Mouse (Mus musculus): ENCODE measurements around the gene Olfr94.
"Not testable (repeated sequence)": the region's sequence is repeated elsewhere in the genome, so short reads cannot be mapped to it uniquely, and the experiment has no call there.

Olfr94 gene

GRCm38 (mm10) chr17:37200894-37201293 is at the start of gene Olfr94:
TSS of gene Olfr94 (minus strand) at chr17:37200994.
- DNase-seq (ENCODE audit: low spot score in 2 of 2), result no peak

- DNase-seq (ENCODE audit: low spot score in 2 of 2), result no peak
These were observed 49.8 kb upstream of the Olfr94 start for GRCm38 (mm10) chr17:37250544-37250943.

- no peak for DNase-seq (ENCODE audit: low spot score in 2 of 2)
These were observed 48.7 kb upstream of the Olfr94 start for GRCm38 (mm10) chr17:37249460-37249859.

GRCm38 (mm10) chr17:37246715-37247114 is 45.9 kb upstream of the Olfr94 start:
- peak; percentile 6 to 26 for DNase-seq (ENCODE audit: low spot score in 2 of 2)

DNA sequence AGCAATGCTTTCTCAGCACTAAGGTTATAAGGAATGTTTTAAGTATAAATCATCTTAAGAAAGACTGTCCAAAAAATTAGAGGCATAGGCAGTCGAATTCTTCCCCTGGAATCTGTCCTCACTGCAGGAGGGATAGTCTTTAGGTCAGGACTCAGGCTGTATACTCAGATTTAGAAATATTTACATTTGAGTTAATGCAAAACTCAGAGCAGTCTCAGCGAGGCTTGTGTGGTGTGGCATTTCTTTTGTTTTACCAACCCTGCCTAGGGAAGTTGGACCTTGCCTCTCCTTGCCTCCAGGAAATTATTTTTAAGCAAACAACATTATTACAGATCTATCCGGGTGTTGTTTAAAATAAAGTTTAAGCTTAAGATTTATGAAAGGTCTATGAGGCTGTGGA is 41.4 kb upstream of the Olfr94 start:
- no peak for DNase-seq (ENCODE audit: low spot score in 2 of 2)

- DNase-seq (ENCODE audit: low spot score in 2 of 2), result not testable (repeated sequence)
These were observed 36.4 kb upstream of the Olfr94 start, which contains the start of gene Olfr97 for GRCm38 (mm10) chr17:37237230-37237629. TSS of gene Olfr97 (minus strand) at chr17:37237330.

DNA sequence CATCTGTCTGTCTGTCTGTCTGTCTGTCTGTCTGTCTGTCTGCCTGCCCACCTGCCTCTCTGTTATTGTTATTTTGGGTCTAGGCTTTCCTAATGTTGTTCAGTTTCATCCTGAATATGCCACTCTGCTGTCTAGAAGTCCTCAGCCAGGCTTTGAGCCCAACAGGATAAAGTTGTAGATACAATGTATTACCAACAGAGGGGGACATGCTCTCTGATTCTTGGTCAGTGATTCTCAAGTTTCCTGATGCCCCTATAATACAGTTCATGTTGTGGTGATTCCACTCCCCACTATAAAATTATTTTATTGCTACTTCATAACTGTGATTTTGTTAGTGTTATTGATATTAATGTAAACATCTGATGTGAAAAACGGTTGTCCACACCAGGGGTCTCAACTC is 21.1 kb upstream of the Olfr94 start:
- no peak for DNase-seq (ENCODE audit: low spot score in 2 of 2)

- DNase-seq (ENCODE audit: low spot score in 2 of 2), result no peak
These were observed 19.1 kb upstream of the Olfr94 start, which contains the start of gene Olfr96 for GRCm38 (mm10) chr17:37219846-37220245. TSS of gene Olfr96 (plus strand) at chr17:37220146.

DNA sequence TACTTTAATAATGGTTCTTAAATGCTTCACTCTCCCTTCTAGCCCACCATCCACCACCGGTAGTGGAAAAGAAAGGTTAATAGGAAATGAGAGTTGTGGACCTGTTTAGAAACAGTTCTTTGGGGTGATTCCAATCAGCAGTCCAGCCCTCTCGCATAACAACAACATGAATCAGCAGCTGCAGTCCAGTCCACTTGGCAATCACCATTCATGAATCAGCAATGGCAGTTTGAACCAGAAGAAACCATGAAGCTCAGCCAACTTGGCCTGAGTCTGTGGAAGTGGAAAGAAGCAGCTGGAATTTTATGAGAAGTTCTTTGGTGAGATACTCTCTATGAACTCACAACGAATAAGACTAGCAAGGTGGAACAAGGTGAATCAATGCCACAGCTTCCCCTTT is 17.7 kb upstream of the Olfr94 start:
- no peak for DNase-seq (ENCODE audit: low spot score in 2 of 2)

GRCm38 (mm10) chr17:37213018-37213417 is 12.2 kb upstream of the Olfr94 start, which contains the start of gene Olfr95:
TSS of gene Olfr95 (minus strand) at chr17:37213118.
- no peak for DNase-seq (ENCODE audit: low spot score in 2 of 2)

GRCm38 (mm10) chr17:37210884-37211768 is 10.3 kb upstream of the Olfr94 start:
- no peak for DNase-seq (ENCODE audit: low spot score in 2 of 2)

GRCm38 (mm10) chr17:37203917-37204236 is 3.1 kb upstream of the Olfr94 start:
- DNase-seq (ENCODE audit: low spot score in 2 of 2), result no peak

GRCm38 (mm10) chr17:37203206-37203916 is 2.6 kb upstream of the Olfr94 start:
- DNase-seq (ENCODE audit: low spot score in 2 of 2), result peak; percentile 84

GRCm38 (mm10) chr17:37196845-37197724 is 3.7 kb downstream of the Olfr94 start:
- DNase-seq (ENCODE audit: low spot score in 2 of 2), result peak in 1 of 2 experiments; percentile 22

DNA sequence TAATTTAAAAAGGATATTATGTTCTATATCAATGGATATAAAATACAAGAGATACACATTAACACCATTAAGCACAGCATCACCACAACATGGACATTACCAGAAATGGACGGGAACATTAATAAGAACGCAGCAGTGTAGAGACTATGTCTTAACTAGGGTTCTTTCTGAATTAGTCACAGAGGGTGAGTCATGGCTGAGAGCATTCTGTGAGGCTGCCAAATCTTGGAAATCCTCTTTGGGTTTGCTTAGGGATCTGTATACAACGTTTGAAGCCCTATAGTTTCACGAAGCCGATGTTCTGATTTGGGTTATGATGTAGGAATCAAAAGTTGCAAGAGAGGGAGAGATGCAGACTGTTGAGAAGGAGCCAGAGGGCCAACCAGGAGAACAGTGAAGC is 6.0 kb downstream of the Olfr94 start:
- no peak for DNase-seq (ENCODE audit: low spot score in 2 of 2)

GRCm38 (mm10) chr17:37193656-37194055 is 7.1 kb downstream of the Olfr94 start, which contains the start of gene Ubd:
TSS of gene Ubd (plus strand) at chr17:37193892.
- DNase-seq (ENCODE audit: low spot score in 2 of 2), result no peak

- no peak for DNase-seq (ENCODE audit: low spot score in 2 of 2)
These were observed 7.8 kb downstream of the Olfr94 start for GRCm38 (mm10) chr17:37193032-37193431.

GRCm38 (mm10) chr17:37190711-37191110 is 10.1 kb downstream of the Olfr94 start:
- DNase-seq (ENCODE audit: low spot score in 2 of 2), result no peak

DNA sequence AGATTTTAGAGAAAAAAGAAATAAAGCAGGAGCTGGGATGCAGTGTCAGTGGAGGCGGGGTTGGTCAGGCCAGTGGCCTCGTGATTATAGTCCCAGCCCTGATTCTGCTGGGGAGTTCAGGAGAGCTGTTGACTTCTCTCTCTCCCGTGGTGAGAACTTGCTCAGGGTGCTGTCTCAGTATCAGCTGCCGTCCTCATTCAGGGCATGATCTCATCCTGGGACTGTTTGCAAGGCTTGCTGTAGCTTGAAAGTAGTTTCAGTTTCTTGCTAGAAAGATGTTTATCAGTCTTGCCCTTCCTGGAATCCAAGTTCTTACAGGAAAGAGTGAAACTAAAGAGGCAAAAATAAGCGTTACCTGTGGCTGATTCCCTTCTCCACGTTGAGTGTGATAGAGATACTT is 15.3 kb downstream of the Olfr94 start:
- no peak for DNase-seq (ENCODE audit: low spot score in 2 of 2)

DNA sequence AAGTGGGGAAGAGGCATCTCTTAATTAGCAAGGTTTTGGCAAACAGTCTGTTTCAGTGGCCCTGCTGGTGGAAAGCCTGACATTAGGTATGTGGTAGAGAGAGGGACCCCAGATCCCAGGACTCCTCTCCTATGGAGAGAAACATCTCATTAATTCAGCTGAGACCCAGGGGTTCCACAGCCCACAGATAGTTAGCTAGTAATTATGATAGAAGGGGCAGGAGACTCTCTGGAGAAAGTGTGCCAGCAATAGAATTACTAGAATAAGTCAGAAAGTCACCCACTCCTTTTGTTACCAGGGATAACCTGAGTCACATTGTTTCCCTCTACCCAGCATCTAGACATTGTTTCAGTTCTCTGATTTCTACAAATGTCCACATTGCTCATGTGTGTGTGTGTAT is 39.4 kb downstream of the Olfr94 start, which contains the start of gene Olfr93:
Gene Olfr93, minus strand, starts transcription at position 101 of the 400 bp plus-strand sequence.
- DNase-seq (ENCODE audit: low spot score in 2 of 2), result no peak

Measured in frontal cortex, postnatal 25 days (tissue).